Mouse (Mus musculus): Measurements from ENCODE around the gene Tfrc. TPM values are rescaled to one million over a fixed set of nuclear protein-coding genes. Genes with fewer than 3 reads are reported as not detected.

The Tfrc gene
- polyA plus RNA-seq, 1 experiment from 2014 or later: 49.2 TPM

- 58% methylated on average over 6 of the region's 10 CpGs for WGBS
- Histone ChIP-seq H3K9me3 (replicated peaks; ENCODE audit: control insufficient read depth, low read length) (no peaks in the 10 kb centered on the region), H3K9ac (ENCODE audit: low read length) (no peak overlapping the region), H3K4me2 (ENCODE audit: low read depth, low read length) (no peak overlapping the region), H3K4me1 (ENCODE audit: control insufficient read depth, insufficient read depth, low read length) (peaks cover 6% of the 10 kb centered on the region; the same call in 1 of the 2 replicates), H3K36me3 (ENCODE audit: control insufficient read depth, insufficient read depth) (peaks cover 22% of the 10 kb centered on the region), H3K4me3 (ENCODE audit: low read length) (no peak overlapping the region), H3K27ac (ENCODE audit: low read length) (no peak overlapping the region), H3K27me3 (ENCODE audit: control insufficient read depth, insufficient read depth, low read length) (no peaks in the 10 kb centered on the region)
- no peak for ATAC-seq (replicated peaks; ENCODE audit: extremely low read depth, insufficient read depth, low FRiP score)
These were observed 68.5 kb downstream of the Tfrc start for GRCm38 (mm10) chr16:32677040-32677700.

- H3K4me3 ChIP-seq (ENCODE audit: low read length): no peak overlapping the region
- H3K9me3 ChIP-seq (replicated peaks; ENCODE audit: control insufficient read depth, low read length): no peaks in the 10 kb centered on the region
- ATAC-seq (replicated peaks; ENCODE audit: extremely low read depth, insufficient read depth, low FRiP score): no peak
- peaks cover 22% of the 10 kb centered on the region for H3K36me3 ChIP-seq (ENCODE audit: control insufficient read depth, insufficient read depth)
- no peak overlapping the region for H3K9ac ChIP-seq (ENCODE audit: low read length)
- peaks cover 1% of the 10 kb centered on the region; the same call in 1 of the 2 replicates for H3K4me1 ChIP-seq (ENCODE audit: control insufficient read depth, insufficient read depth, low read length)
- H3K27ac ChIP-seq (ENCODE audit: low read length): no peak overlapping the region
- H3K4me2 ChIP-seq (ENCODE audit: low read depth, low read length): no peak overlapping the region
- H3K27me3 ChIP-seq (ENCODE audit: control insufficient read depth, insufficient read depth, low read length): no peaks in the 10 kb centered on the region
- 79% methylated on average over 14 of the region's 14 CpGs for WGBS
These were observed 69.2 kb downstream of the Tfrc start for GRCm38 (mm10) chr16:32677903-32678302.

- Histone ChIP-seq H3K4me1 (ENCODE audit: control insufficient read depth, insufficient read depth, low read length) (no peaks in the 10 kb centered on the region), H3K4me2 (ENCODE audit: low read depth, low read length) (no peak overlapping the region), H3K9ac (ENCODE audit: low read length) (no peak overlapping the region), H3K36me3 (ENCODE audit: control insufficient read depth, insufficient read depth) (peaks cover 22% of the 10 kb centered on the region), H3K27me3 (ENCODE audit: control insufficient read depth, insufficient read depth, low read length) (no peaks in the 10 kb centered on the region), H3K4me3 (ENCODE audit: low read length) (no peak overlapping the region), H3K9me3 (replicated peaks; ENCODE audit: control insufficient read depth, low read length) (no peaks in the 10 kb centered on the region), H3K27ac (ENCODE audit: low read length) (no peak overlapping the region)
- ATAC-seq (replicated peaks; ENCODE audit: extremely low read depth, insufficient read depth, low FRiP score): no peak
- WGBS: 84% methylated on average over 14 of the region's 14 CpGs
These were observed 70.1 kb downstream of the Tfrc start for GRCm38 (mm10) chr16:32678812-32679211.

GRCm38 (mm10) chr16:32679976-32680375, 71.3 kb downstream of the Tfrc start:
- Histone ChIP-seq H3K4me1 (ENCODE audit: control insufficient read depth, insufficient read depth, low read length) (no peaks in the 10 kb centered on the region), H3K4me2 (ENCODE audit: low read depth, low read length) (no peak overlapping the region), H3K9ac (ENCODE audit: low read length) (no peak overlapping the region), H3K27ac (ENCODE audit: low read length) (no peak overlapping the region), H3K9me3 (replicated peaks; ENCODE audit: control insufficient read depth, low read length) (no peaks in the 10 kb centered on the region), H3K27me3 (ENCODE audit: control insufficient read depth, insufficient read depth, low read length) (no peaks in the 10 kb centered on the region), H3K36me3 (ENCODE audit: control insufficient read depth, insufficient read depth) (peaks cover 22% of the 10 kb centered on the region), H3K4me3 (ENCODE audit: low read length) (no peak overlapping the region)
- 83% methylated on average over 16 of the region's 16 CpGs for WGBS
- ATAC-seq (replicated peaks; ENCODE audit: extremely low read depth, insufficient read depth, low FRiP score): no peak

- no peak overlapping the region for H3K9ac ChIP-seq (ENCODE audit: low read length)
- H3K4me3 ChIP-seq (ENCODE audit: low read length): no peak overlapping the region
- H3K9me3 ChIP-seq (replicated peaks; ENCODE audit: control insufficient read depth, low read length): no peaks in the 10 kb centered on the region
- H3K27ac ChIP-seq (ENCODE audit: low read length): no peak overlapping the region
- WGBS: 82% methylated on average over 6 of the region's 6 CpGs
- ATAC-seq (replicated peaks; ENCODE audit: extremely low read depth, insufficient read depth, low FRiP score): no peak
- no peak overlapping the region for H3K4me2 ChIP-seq (ENCODE audit: low read depth, low read length)
- H3K4me1 ChIP-seq (ENCODE audit: control insufficient read depth, insufficient read depth, low read length): no peaks in the 10 kb centered on the region
- no peaks in the 10 kb centered on the region for H3K27me3 ChIP-seq (ENCODE audit: control insufficient read depth, insufficient read depth, low read length)
- H3K36me3 ChIP-seq (ENCODE audit: control insufficient read depth, insufficient read depth): peaks cover 17% of the 10 kb centered on the region
These were observed 72.1 kb downstream of the Tfrc start for GRCm38 (mm10) chr16:32680806-32681205.

GRCm38 (mm10) chr16:32682194-32682593, 73.5 kb downstream of the Tfrc start:
- WGBS: 19% methylated on average over 5 of the region's 5 CpGs
- ATAC-seq (replicated peaks; ENCODE audit: extremely low read depth, insufficient read depth, low FRiP score): 0 out of 2 replicates have a peak, but pooled peaks have one; percentile 15
- peaks cover 13% of the 10 kb centered on the region; the same call in 1 of the 2 replicates for H3K36me3 ChIP-seq (ENCODE audit: control insufficient read depth, insufficient read depth)

More at GRCm38 (mm10) chr16:32682194-32682593, 73.5 kb downstream of the Tfrc start:
- Histone ChIP-seq H3K9ac (ENCODE audit: low read length) (no peak overlapping the region), H3K4me1 (ENCODE audit: control insufficient read depth, insufficient read depth, low read length) (no peaks in the 10 kb centered on the region), H3K9me3 (replicated peaks; ENCODE audit: control insufficient read depth, low read length) (no peaks in the 10 kb centered on the region), H3K4me3 (ENCODE audit: low read length) (no peak overlapping the region), H3K27me3 (ENCODE audit: control insufficient read depth, insufficient read depth, low read length) (no peaks in the 10 kb centered on the region), H3K4me2 (ENCODE audit: low read depth, low read length) (no peak overlapping the region), H3K27ac (ENCODE audit: low read length) (no peak overlapping the region)

Other genes starting within 250 kb of the Tfrc start
- not detected in 2 replicates for gene Tm4sf19, start 208.4 kb upstream of the Tfrc start, polyA plus RNA-seq (2015; fragmentation: Nextera tagmentation; extraction: Ambion mirVana)
- 21.3 and 22.8 TPM in 2 replicates for gene Tctex1d2, start 189.2 kb upstream of the Tfrc start, polyA plus RNA-seq (2015; fragmentation: Nextera tagmentation; extraction: Ambion mirVana)
- gene Pcyt1a, start 178.0 kb upstream of the Tfrc start, polyA plus RNA-seq (2015; fragmentation: Nextera tagmentation; extraction: Ambion mirVana): 38.8 and 42.3 TPM in 2 replicates
- gene Slc51a, start 121.0 kb upstream of the Tfrc start, polyA plus RNA-seq (2015; fragmentation: Nextera tagmentation; extraction: Ambion mirVana): 0.59 and 2.4 TPM in 2 replicates
- gene Zdhhc19, start 112.7 kb upstream of the Tfrc start, polyA plus RNA-seq (2015; fragmentation: Nextera tagmentation; extraction: Ambion mirVana): not detected in 2 replicates
- 9.0 and 9.5 TPM in 2 replicates for gene Tnk2, start 35.0 kb downstream of the Tfrc start, polyA plus RNA-seq (2015; fragmentation: Nextera tagmentation; extraction: Ambion mirVana)
- 0.21 and 0.51 TPM in 2 replicates for gene Muc4, start 127.0 kb downstream of the Tfrc start, polyA plus RNA-seq (2015; fragmentation: Nextera tagmentation; extraction: Ambion mirVana)
- gene Muc20, start 188.5 kb downstream of the Tfrc start, polyA plus RNA-seq (2015; fragmentation: Nextera tagmentation; extraction: Ambion mirVana): 0.16 and 0.19 TPM in 2 replicates
- gene Smbd1, start 201.6 kb downstream of the Tfrc start, polyA plus RNA-seq (2015; fragmentation: Nextera tagmentation; extraction: Ambion mirVana): not detected in 2 replicates

Data from heart, embryonic 16.5 days (tissue).